Mouse (Mus musculus) heart, adult 2 months (tissue): ENCODE results near the gene March8. TPM values are rescaled to one million over a fixed set of nuclear protein-coding genes. Genes with fewer than 3 reads are reported as not detected.

Experiments
- DNase-seq, 2 experiments: peaks; one replicate each; pipeline ENCODE4 v3.0.0; 2021
- H3K27ac ChIP-seq: fragments of 200-600 bp; 2 replicates; pipeline ENCODE4 v1.8.1; 2022
- H3K27me3 ChIP-seq: fragments of 200-500 bp; 2 replicates; pipeline ENCODE4 v1.6.1; 2012; ENCODE audit warnings: mild to moderate bottlenecking, low read length, inconsistent platforms, mixed read lengths; ENCODE audit not compliant: control insufficient read depth, insufficient read depth
- H3K36me3 ChIP-seq: fragments of 200-500 bp; 2 replicates; pipeline ENCODE4 v1.6.1; 2012; ENCODE audit warnings: low read length, inconsistent platforms; ENCODE audit not compliant: control insufficient read depth, insufficient read depth
- H3K4me1 ChIP-seq: fragments of 200-500 bp; 2 replicates; pipeline ENCODE4 v1.6.1; 2011; ENCODE audit warnings: low read length; ENCODE audit not compliant: control insufficient read depth, insufficient read depth
- H3K4me3 ChIP-seq: fragments of 200-600 bp; 2 replicates; pipeline ENCODE4 v1.8.1; 2022
- H3K79me2 ChIP-seq: fragments of 200-500 bp; replicated peaks from 2 replicates; pipeline ENCODE4 v1.6.1; 2012; ENCODE audit warnings: mild to moderate bottlenecking, inconsistent platforms, low read length, moderate library complexity, mixed read lengths; ENCODE audit not compliant: control insufficient read depth, insufficient read depth
- H3K9ac ChIP-seq: fragments of 200-500 bp; 2 replicates; pipeline ENCODE4 v1.6.1; 2012; ENCODE audit warnings: low read depth, mild to moderate bottlenecking, control low read depth, inconsistent platforms, low read length, mixed read lengths
- CTCF ChIP-seq: fragments of 200-600 bp; IDR thresholded peaks from 2 replicates; pipeline ENCODE4 v1.8.1; 2022; ENCODE audit warnings: antibody characterized with exemption, mild to moderate bottlenecking, moderate library complexity
- EP300 ChIP-seq: fragments of 200-500 bp; IDR thresholded peaks from 2 replicates; pipeline ENCODE4 v1.6.1; 2011; ENCODE audit warnings: low read depth, low read length, control low read depth; ENCODE audit not compliant: insufficient read depth
- POLR2A ChIP-seq: fragments of 200-500 bp; IDR thresholded peaks from 2 replicates; pipeline ENCODE4 v1.6.1; 2011; ENCODE audit warnings: mild to moderate bottlenecking, low read depth, low read length, control low read depth; ENCODE audit not compliant: insufficient read depth
- WGBS: fragments of 180-500 bp; shearing (Covaris S2); methylation state at CpG from one replicate; pipeline ENCODE4 v1.1.7; 2018; 5-methylcytosine and 5-hydroxymethylcytosine counted together
- intact Hi-C: fragments of 180-260 bp; cut with DNase I; formaldehyde crosslinking; loops from one replicate; pipeline ENCODE4 v1.15.1; 2025
- polyA plus RNA-seq: library from polyadenylated mRNA; depleted of rRNA; stranded (reverse); fragments of >200 nt; gene quantifications from 2 replicates; pipeline ENCODE4 v1.2.3, GENCODE M21; 2012
- total RNA-seq, 2 experiments: library from RNA; stranded (reverse); gene quantifications; 2 replicates each; pipeline ENCODE4 v1.2.3; 2021

Gene March8
- total and polyA plus RNA-seq, 3 experiments, result 27.8 to 43.9 (median 38.4) TPM

DNA sequence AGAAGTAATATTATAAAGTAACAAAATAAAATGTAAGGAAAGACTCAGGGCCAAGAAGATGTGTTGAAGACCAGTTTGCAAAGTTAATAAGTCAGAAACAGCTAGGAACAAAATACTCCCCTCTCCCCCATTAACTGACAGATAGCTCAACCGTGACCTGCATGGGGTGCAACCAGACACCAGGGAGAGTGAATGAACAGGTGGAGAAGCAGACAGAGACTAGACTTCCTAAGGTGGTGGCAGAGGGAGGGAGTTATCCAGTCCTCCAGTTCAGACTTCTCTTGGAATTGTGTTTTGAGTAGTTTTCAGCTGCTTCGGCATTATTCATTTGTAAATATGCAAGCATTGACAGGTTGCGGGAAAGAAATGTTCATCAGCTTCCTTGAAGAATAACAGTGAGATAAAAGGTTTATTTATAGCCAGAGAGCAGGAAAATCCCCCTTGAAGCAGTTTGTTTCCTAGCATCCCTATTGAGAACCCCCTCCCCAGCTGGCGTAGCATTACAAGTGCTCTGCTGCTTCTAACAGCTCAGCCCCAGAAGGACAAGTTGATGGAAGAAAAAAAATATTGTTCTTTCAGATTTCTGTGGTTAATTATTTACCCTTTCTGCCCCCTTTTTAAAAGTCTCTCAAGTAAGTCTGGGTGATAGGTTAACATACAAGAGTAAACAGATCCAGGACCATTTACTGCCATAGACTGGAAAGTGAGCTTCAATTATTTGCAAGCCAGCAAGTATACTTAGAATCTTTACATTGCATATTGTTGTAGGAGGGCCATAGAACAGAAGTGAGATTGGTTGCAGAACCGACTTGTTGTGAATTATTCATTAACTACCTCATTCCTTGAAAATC, 47.6 kb downstream of the March8 start:
- WGBS, result 59% methylated on average over 5 of the region's 5 CpGs
- DNase-seq, result no peak
- Histone ChIP-seq H3K79me2 (no peaks in the 10 kb centered on the region), H3K36me3 (no peaks in the 10 kb centered on the region; the same call in 1 of the 2 replicates), H3K27ac (no peak overlapping the region), H3K27me3 (no peaks in the 10 kb centered on the region), H3K4me3 (no peak overlapping the region), H3K4me1 (no peaks in the 10 kb centered on the region), H3K9ac (no peak overlapping the region)
- TF ChIP-seq POLR2A (no peak), EP300 (no peak), CTCF (no peak)
- intact Hi-C loops, result no loop called here

- Histone ChIP-seq H3K9ac (no peak overlapping the region), H3K36me3 (no peaks in the 10 kb centered on the region; the same call in 1 of the 2 replicates), H3K4me3 (no peak overlapping the region), H3K27ac (no peak overlapping the region), H3K79me2 (no peaks in the 10 kb centered on the region), H3K27me3 (no peaks in the 10 kb centered on the region), H3K4me1 (no peaks in the 10 kb centered on the region)
- intact Hi-C loops, result no loop called here
- DNase-seq, result no peak
- TF ChIP-seq CTCF, result no peak
- TF ChIP-seq POLR2A, result no peak
- TF ChIP-seq EP300, result no peak
- 64% methylated on average over 4 of the region's 4 CpGs for WGBS
Measured at GRCm38 (mm10) chr6:116386045-116386415, 48.2 kb downstream of the March8 start.

DNA sequence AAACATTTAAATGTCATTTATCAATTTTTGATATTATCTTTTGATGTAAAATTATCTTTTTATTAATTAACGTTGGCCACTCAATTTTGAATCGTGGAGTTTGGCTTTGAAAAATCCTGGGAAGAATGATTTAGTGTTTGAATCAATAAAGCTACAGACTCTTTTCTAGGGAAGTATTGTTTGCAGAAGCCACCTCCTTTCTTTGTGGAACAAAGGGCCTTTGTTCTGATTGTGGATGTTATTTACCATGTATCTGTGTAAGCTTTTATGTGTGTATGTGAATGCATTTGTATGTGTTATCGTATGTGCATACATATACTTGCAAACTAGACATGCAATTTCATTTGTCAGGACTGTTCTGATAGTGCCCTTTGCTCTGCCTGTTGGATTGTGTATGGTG, 48.7 kb downstream of the March8 start:
- Histone ChIP-seq H3K9ac (no peak overlapping the region), H3K27ac (no peak overlapping the region), H3K79me2 (no peaks in the 10 kb centered on the region), H3K4me3 (no peak overlapping the region), H3K36me3 (no peaks in the 10 kb centered on the region; the same call in 1 of the 2 replicates), H3K4me1 (no peaks in the 10 kb centered on the region), H3K27me3 (no peaks in the 10 kb centered on the region)
- no peak for TF ChIP-seq CTCF
- no peak for TF ChIP-seq POLR2A
- no peak for TF ChIP-seq EP300
- intact Hi-C loops, result no loop called here
- WGBS, result 86% methylated on average over 3 of the region's 3 CpGs
- DNase-seq, result no peak

DNA sequence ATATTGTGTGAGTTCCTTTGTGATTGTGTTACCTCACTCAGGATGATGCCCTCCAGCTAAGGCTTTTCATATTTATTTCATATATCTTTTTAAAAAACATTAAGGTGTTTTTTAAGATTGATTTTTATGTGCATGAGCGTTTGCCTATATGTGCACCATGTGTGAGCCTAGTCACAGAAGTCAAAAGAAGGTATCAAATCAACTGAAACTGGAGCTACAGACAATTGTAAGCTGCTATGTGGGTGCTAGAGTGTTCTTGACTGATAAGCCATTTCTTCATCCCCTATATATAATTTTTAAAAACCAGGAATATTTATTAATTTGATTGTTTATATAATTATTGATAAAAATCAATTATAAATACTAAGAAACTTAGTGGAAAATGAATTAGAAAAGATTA, 50.2 kb downstream of the March8 start:
- Histone ChIP-seq H3K4me1 (no peaks in the 10 kb centered on the region), H3K36me3 (no peaks in the 10 kb centered on the region; the same call in 1 of the 2 replicates), H3K27me3 (no peaks in the 10 kb centered on the region), H3K4me3 (no peak overlapping the region), H3K79me2 (no peaks in the 10 kb centered on the region), H3K27ac (no peak overlapping the region), H3K9ac (no peak overlapping the region)
- TF ChIP-seq CTCF (no peak), POLR2A (no peak), EP300 (no peak)
- intact Hi-C loops, result no loop called here
- DNase-seq, result no peak
- WGBS, result 91% methylated on average over 1 of the region's 1 CpGs

- no peak overlapping the region for H3K27ac ChIP-seq
- H3K36me3 ChIP-seq, result no peaks in the 10 kb centered on the region; the same call in 1 of the 2 replicates
- no peaks in the 10 kb centered on the region for H3K4me1 ChIP-seq
- no peak for DNase-seq
- H3K79me2 ChIP-seq, result no peaks in the 10 kb centered on the region
- intact Hi-C loops, result no loop called here
- H3K9ac ChIP-seq, result no peak overlapping the region
- no peak overlapping the region for H3K4me3 ChIP-seq
- no peaks in the 10 kb centered on the region for H3K27me3 ChIP-seq
- TF ChIP-seq POLR2A (no peak), CTCF (no peak)
Measured at GRCm38 (mm10) chr6:116389481-116389880, 51.7 kb downstream of the March8 start.

GRCm38 (mm10) chr6:116394916-116395648, 57.3 kb downstream of the March8 start:
- Histone ChIP-seq H3K9ac (no peak overlapping the region), H3K36me3 (no peaks in the 10 kb centered on the region; the same call in 1 of the 2 replicates), H3K27me3 (no peaks in the 10 kb centered on the region), H3K4me3 (no peak overlapping the region), H3K27ac (no peak overlapping the region), H3K4me1 (no peaks in the 10 kb centered on the region), H3K79me2 (no peaks in the 10 kb centered on the region)
- DNase-seq, result no peak
- WGBS, result 85% methylated on average over 2 of the region's 2 CpGs
- intact Hi-C loops, result no loop called here
- TF ChIP-seq POLR2A (no peak), CTCF (no peak), EP300 (no peak)
